Mouse (Mus musculus) small intestine, adult 2 months (tissue): ENCODE data around the gene Ap1g2.

Source experiments
- CTCF ChIP-seq: fragments of 200-500 bp; IDR thresholded peaks from 2 replicates; pipeline ENCODE4 v1.5.1; 2012; ENCODE audit warnings: low read depth, mild to moderate bottlenecking, control low read depth, inconsistent platforms, low read length, moderate library complexity, mixed read lengths; ENCODE audit not compliant: insufficient replicate concordance, insufficient read length; ENCODE audit errors: extremely low read depth
- POLR2A ChIP-seq: fragments of 200-500 bp; IDR thresholded peaks from 2 replicates; pipeline ENCODE4 v1.6.1; 2012; ENCODE audit warnings: low read depth, mild to moderate bottlenecking, control low read depth, inconsistent platforms, low read length, moderate library complexity

DNA sequence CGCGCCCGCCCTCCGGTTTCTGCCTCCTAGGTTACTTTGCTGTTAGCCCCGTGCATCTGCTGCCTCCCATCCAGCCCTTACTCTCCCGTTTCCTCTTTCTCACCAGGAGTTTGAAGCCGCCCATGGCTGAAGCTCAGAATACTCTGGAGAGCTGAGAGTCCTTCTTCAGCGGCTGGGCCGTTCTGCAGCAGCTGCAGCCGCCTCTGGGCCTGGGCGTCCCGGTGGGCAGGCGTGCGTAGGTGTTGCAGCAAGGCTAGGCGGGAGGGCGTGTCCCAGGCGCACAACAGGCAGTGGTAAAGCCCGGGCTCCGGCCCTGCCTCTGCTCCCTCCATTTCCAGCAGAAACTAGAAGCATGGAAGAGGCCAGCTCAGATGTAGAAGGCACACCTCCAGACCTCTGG is 34.6 kb downstream of the Ap1g2 start:
- no peak for TF ChIP-seq CTCF
- no peak for TF ChIP-seq POLR2A
